Mouse (Mus musculus) embryonic facial prominence, embryonic 11.5 days (tissue): Measurements from ENCODE around the gene Mysm1. TPM values are rescaled to one million over a fixed set of nuclear protein-coding genes. Genes with fewer than 3 reads are reported as not detected.

Source experiments
- ATAC-seq: fragments of 200-750 bp; cut with Nextera tagmentation; replicated peaks from 2 replicates; pipeline ENCODE4 v1.8.0; 2017; ENCODE audit warnings: low read depth; ENCODE audit not compliant: insufficient number of reproducible peaks, low FRiP score, low TSS enrichment
- DNase-seq: peaks from one replicate; pipeline ENCODE4 v3.0.0-alpha.2; 2015; ENCODE audit warnings: low spot score
- H3K27ac ChIP-seq: fragments of 300-500 bp; sonication (generic); replicated peaks from 2 replicates; pipeline ENCODE4 v1.5.1; 2014; ENCODE audit warnings: mild to moderate bottlenecking, low read depth, low read length, control low read depth
- H3K27me3 ChIP-seq: fragments of 300-500 bp; sonication (generic); 2 replicates; pipeline ENCODE4 v1.6.1; 2014; ENCODE audit warnings: mild to moderate bottlenecking, low read length, moderate library complexity, mixed read lengths; ENCODE audit not compliant: control insufficient read depth, insufficient read depth
- H3K36me3 ChIP-seq: fragments of 300-500 bp; sonication (generic); replicated peaks from 2 replicates; pipeline ENCODE4 v1.6.1; 2014; ENCODE audit warnings: low read depth, mild to moderate bottlenecking, low read length, moderate library complexity, mixed read lengths; ENCODE audit not compliant: control insufficient read depth, insufficient read depth
- H3K4me1 ChIP-seq: fragments of 300-500 bp; sonication (generic); 2 replicates; pipeline ENCODE4 v1.6.1; 2014; ENCODE audit warnings: low read length, mixed read lengths; ENCODE audit not compliant: control insufficient read depth, insufficient read depth
- H3K4me2 ChIP-seq: fragments of 300-500 bp; sonication (generic); 2 replicates; pipeline ENCODE4 v1.6.1; 2014; ENCODE audit warnings: low read depth, mild to moderate bottlenecking, control low read depth, low read length, moderate library complexity
- H3K4me3 ChIP-seq: fragments of 300-500 bp; sonication (generic); 2 replicates; pipeline ENCODE4 v1.5.1; 2014; ENCODE audit warnings: low read depth, low read length, control low read depth
- H3K9ac ChIP-seq: fragments of 300-500 bp; sonication (generic); replicated peaks from 2 replicates; pipeline ENCODE4 v1.6.1; 2014; ENCODE audit warnings: mild to moderate bottlenecking, control low read depth, low read length
- H3K9me3 ChIP-seq: fragments of 300-500 bp; sonication (generic); replicated peaks from 2 replicates; pipeline ENCODE4 v1.6.1; 2016; ENCODE audit warnings: mild to moderate bottlenecking, low read length, inconsistent platforms, mixed read lengths; ENCODE audit not compliant: control insufficient read depth
- WGBS: fragments of 180-500 bp; shearing (Covaris S2); extraction: QIAGEN DNeasy Blood & Tissue Kit; methylation state at CpG from one replicate; pipeline ENCODE4 v1.1.7; 2014; 5-methylcytosine and 5-hydroxymethylcytosine counted together
- polyA plus RNA-seq: library from polyadenylated mRNA; unstranded; fragments of >200 nt; fragmentation: Nextera tagmentation; extraction: Ambion mirVana; gene quantifications from 2 replicates; pipeline ENCODE4 v1.2.1, GENCODE M21; 2014

Gene Mysm1
- polyA plus RNA-seq, 1 experiment from 2014 or later, result 25.4 TPM

DNA sequence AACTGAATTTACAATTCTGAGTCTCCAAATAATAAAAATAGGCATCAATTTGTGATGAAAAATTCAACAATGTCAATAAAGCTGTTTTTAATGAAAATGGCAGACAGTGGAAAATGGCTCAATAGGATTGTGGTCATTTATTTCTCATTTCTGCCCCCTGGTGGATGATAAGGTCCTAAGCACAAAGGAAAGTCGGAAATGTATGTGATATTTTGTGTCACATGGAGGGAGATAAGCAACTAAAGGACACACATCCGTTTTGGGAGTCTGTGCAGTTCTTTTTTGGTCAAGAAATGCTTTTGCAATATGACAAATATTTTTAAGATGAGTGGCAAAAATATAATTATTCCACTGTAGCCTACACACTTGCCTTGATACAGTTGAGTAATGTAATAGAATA lies 78.2 kb downstream of the Mysm1 start:
- no peaks in the 10 kb centered on the region for H3K9me3 ChIP-seq
- H3K27ac ChIP-seq, result no peak overlapping the region
- no peak overlapping the region for H3K4me3 ChIP-seq
- DNase-seq, result peak; percentile 63
- no peaks in the 10 kb centered on the region for H3K4me1 ChIP-seq
- H3K4me2 ChIP-seq, result no peak overlapping the region
- no peaks in the 10 kb centered on the region for H3K36me3 ChIP-seq
- no peak overlapping the region for H3K9ac ChIP-seq
- no peak for ATAC-seq
- 37% methylated on average over 2 of the region's 2 CpGs for WGBS
- H3K27me3 ChIP-seq, result no peaks in the 10 kb centered on the region

Other genes with a start within 250 kb of the Mysm1 start
- 9.8 and 10.1 TPM in 2 replicates for gene Tek, start 239.8 kb downstream of the Mysm1 start, polyA plus RNA-seq
- not detected in 2 replicates for gene Eqtn, start 50.3 kb downstream of the Mysm1 start, polyA plus RNA-seq
- 32.9 and 35.4 TPM in 2 replicates for gene Jun, start 73.1 kb upstream of the Mysm1 start, polyA plus RNA-seq